Mouse (Mus musculus) urinary bladder, postnatal 36 days (tissue): ENCODE results near the gene Asap3.
A peak's percentile ranks its signal among the peaks of the same experiment; 100 is the strongest.

Experiments used
- DNase-seq, 2 experiments: peaks; one replicate each; pipeline ENCODE4 v3.0.0; 2022; ENCODE audit warnings: low spot score in 2 of 2, mixed read lengths in 1 of 2

Gene Asap3

DNA sequence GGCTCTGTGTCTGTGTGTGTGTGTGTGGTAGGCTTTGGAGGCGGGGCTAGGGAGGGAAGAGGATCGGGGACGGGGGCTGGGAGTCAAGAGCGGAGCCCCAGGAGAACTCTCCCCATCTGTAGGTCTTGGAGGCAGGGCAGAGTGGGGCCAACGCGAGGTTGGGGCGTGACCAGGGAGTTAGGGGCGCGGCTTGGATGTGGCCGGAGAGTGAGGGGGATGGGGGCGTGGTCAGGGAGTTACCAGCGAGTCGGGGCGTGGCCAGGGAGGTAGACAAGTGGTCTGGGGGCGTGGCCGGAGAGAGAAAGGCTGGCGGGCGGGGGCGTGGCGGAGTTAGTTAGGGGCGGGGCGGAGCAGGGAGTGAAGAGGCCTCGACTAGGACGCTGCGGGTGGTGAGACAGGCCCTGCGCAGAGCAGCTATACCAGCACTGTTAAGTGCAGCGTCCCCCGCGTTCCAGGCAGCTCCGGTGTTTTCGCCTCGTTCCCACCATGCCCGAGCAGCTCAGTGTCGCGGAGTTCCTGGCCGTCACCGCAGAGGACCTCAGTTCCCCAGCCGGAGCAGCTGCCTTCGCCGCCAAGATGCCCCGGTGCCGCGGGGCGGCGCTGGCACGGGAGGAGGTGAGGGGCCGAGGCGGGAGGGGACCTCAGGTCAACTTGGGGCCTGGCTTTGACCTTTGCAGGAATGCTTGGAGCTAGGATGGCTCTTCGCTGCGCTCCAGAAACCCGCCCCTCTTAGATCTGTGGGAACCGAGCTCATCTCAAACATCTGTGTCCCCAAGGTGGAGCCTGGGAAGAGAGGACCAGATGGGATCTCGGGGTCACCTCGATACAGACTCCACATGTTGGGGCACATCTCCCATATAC is at the start of gene Asap3:
TSS of gene Asap3 (plus strand) at position 333 of the 861 bp plus-strand sequence.
- peak; percentile 96 to 98 for DNase-seq

DNA sequence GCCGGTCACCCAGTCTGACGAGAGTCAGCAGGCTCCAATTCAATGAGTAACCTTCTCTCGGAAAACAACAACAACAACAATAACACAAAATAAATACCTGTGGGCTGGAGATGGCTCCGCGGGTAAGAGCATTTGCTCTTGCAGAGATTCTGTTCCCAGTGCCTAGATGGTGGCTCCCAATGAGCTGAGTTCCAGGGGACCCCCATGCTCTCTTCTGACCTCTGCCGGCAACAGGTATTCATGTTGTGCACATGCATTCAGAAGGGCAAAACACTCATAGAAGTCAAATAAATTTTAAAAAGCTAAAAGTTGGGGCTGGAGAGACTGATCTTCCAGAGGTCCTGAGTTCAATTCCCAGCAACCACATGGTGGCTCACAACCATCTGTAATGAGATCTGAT is 47.7 kb upstream of the Asap3 start:
- no peak for DNase-seq

DNA sequence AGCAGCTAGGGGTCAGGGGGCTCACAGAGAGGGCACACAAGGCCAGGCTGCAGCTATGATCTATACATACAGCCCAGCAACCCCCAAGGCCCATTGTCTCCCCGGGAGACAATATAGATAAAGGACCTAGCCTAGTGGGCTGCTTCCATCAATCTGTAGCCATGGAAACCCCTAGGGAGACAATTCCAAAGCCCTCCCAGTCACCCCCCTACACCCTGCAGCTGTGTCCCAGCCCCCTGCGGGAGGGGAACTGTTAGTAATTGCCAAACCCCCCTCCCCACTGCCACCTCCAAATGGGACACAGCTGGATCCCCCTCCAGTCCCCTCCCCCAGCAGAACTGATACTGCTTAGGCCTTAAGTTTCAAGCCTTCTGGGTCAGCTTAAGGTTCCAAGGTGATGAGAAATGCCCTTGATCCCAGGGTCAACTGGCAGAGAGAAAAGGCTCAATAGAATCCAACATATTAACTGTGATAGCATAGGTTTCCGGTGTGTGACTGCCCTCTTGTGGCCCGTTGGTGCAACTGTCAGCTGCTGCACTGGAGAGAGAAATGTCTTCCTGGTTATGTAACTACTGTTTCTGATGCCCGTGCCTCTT is 46.3 kb upstream of the Asap3 start:
- DNase-seq = peak; percentile 61 to 79

DNA sequence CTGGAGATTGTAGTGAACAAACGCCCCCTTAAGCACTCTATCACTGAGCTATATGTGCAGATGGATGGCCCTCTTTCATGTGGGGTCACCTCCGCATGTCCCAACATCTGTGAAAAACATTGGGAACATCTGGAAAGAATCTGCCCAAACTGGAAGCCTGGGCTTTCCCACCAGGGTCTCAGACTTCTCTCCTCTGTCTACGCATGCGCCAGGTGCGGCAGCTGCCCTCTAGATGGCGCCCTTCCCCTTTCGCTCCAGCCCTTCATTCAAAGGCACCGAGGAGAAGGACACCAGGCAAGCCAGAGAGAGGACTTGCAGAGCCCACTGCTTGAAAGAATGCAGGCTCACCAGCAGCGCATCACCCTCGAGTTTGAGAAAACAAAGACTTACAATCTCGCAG is 42.7 kb upstream of the Asap3 start:
- peak; percentile 83 to 85 for DNase-seq

DNA sequence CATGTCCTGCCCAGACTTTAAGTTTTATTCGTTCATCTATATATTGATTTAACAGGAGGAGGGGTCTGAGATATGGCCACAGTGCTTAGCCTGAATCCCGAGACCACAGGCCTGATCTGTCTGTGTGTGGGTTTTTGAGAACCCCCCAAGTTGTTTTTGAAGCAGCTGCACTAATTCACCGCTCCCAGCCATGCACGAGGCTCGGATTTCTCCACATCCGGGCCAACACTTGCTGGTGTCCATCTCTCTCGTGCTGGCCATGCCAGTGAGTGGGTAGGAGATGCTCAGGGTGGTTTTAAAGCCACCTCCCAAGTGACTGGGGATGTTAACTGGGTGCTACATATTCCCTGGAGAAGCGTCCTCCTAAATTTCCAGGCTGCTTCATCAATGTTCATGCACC is 41.2 kb upstream of the Asap3 start:
- no peak for DNase-seq

DNA sequence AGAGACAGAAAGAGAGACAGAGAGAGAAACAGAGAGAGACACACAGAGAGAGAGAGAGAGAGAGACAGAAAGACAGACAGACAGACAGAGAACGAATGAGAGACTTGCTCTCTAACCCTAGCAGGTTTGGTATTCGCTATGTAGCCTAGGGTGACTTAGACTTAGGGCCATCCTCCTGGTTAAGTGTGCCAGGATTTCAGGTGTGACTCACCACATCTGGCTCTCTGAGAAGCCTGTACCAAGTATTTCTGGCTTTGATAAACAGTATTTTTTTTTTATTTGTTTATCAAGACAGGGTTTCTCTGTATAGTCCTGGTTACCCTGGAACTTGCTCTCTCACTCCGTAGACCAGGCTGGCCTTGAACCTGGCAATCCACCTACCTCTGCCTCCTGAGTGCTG is 38.5 kb upstream of the Asap3 start:
- no peak for DNase-seq

DNA sequence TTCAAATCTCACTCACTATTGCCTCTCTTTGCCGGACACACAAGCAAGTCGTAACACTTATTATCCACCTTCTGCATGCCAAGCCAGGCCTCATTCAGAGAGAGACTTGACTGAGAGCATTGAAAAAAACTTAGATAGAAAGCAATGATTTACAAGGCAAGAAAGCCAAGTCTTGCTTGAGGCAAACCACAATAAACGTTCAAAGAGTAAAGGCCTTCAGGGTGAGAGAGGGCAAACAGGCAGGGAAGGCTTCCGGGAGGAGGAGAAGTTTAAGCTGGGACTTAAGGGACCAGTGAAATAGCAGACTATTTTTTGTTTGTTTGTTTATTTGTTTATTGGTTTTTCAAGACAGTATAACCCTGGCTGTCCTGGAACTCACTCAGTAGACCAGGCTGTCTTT is 35.8 kb upstream of the Asap3 start:
- no peak for DNase-seq

DNA sequence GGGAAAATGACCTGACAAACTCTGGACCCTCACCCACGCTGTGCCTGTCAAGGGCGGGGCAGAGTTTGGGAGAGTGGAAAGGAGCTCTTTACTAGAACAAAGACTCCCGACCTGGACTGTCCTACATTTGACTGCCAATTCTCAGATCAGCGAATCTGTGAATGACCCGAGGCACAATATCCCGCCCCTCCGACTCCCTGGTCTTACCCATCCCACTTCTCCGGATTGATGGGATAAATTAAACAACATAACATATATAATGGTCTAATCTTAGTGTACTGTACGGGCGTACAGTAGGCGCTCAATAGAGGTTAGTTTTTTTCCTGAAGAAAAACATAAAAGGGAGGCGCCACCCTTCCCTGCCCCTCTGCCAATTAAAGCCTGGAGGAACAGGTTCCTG is 34.7 kb upstream of the Asap3 start:
- no peak for DNase-seq

DNA sequence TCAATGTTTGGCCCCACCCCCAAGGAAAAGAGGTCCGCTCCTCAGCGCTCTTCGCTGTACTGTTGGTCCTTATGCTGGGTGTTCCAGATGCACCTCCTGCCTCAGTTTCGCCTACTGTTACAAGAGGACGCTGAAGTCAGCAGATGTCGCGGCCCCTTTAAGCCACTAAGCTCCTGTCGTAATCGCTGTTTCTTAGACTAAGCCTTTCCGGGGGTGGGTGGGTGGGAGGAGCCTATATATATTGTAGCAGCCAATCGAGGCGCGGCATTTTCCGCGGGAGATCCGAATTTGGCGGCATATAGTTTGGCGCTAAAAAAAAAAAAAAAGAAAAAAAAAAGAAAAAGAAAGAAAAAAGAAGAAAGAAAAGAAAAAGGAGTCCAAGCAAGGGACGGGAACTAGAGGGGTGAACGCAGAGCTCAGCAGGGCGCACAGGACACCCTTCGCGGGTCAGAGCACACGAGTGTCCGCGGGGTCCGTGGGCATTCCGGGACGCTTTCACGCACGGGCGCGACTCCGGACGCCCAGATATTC is 34.1 kb upstream of the Asap3 start, which contains the start of gene E2f2:
TSS of gene E2f2 (plus strand) at position 384 of the 531 bp plus-strand sequence.
- peak; percentile 43 to 56 for DNase-seq

DNA sequence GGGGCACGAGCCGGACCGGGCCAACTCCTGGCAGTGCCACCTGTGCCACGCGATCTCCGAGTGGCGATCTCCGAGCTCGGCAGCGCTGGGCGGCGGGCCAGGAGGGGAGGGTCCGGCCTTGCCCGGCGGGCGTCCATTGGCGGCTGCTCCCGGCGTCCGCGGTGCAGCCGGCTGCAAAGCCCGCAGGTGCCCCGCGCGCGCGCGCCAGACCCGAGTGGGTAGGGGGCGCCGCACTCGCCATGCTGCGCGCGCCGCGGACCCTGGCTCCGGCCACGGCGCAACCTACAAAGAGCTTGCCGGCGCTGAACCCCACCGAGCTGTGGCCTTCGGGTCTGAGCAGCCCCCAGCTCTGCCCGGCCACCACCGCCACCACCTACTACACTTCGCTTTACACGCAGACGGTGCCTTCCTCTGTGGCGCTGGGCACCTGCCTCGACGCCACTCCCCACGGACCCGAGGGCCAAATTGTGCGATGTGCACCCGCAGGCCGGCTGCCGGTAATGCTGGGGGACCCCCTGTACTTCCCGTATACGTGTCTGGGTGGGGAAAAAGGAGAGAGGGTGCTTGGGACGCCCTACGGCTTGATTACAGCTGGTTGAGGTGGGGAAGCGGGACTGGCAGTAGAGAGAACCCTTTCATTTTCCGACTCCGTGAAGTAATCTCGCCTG is 33.5 kb upstream of the Asap3 start:
- DNase-seq = peak in 1 of 2 experiments; percentile 43

DNA sequence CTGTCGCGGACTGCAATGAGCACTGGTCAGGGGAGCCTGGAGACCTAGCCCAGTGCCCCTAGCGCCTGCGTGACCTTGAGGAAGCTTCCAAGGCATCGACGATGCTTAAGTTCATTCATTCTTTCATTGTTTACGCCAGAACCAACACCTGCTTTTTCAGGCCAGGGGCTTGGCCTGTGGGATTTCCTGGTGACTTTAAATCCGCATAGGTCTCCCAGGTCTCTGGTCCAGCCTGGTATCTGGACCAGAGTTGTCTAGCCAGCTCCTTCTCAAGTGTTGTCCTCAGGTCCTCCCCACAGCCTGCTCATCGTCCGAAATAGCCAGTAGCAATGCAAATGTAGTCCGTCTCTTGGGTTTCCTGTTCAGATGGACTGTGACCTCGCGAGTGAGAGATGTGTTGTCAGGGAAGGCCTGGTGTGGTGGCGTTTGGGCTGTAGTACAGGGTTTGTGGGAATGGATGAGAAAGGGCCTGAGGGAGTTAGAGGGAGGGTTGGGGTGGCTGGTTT is 32.9 kb upstream of the Asap3 start:
- DNase-seq = no peak

DNA sequence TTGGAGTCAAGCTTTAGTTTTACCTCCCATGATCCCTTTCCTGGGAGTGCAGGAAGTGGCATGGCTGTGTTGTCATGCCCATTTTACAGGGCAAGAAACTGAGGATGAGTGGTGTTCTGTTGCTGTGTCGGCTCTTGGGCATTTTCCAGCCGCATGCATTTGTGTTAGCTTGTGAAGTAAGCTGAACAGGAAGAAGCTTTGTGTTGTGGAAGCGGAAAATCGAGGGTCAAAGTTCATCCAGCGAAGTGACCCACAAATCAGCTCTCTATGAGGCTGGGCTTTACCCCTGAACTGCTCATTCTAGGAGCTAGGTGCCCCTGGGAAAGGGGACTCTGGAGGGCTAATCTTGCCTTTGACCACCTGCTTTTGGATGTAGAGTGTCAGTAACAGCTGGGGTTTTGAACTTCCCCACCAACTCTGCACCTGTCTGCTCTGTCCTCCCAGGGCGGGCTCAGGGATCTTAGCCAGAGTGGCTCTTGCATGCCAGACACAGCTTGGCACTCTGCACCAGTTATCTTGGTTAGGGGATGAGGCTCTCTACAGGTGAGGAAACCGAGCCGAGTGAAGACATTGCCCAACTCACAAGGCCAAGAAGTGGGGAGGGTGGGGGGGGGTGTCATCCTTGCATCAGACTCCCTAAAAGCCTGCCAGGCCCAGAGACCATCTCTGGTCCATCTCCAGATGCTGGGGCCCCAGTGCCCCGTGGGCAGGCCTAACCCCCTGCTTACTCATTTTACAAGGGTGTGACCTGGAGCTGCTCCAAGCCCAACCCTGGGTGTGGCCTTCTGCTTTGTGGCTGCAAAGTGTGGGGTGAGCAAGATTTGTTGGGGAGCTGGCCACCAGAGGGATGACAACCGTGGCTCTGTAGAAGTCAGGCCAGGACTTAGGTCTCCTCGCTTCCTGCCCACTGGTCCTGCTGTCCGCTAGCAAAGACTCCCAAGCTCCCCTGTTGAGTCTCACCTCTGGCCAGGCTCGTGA is 31.7 kb upstream of the Asap3 start:
- DNase-seq = peak in 1 of 2 experiments; percentile 55

DNA sequence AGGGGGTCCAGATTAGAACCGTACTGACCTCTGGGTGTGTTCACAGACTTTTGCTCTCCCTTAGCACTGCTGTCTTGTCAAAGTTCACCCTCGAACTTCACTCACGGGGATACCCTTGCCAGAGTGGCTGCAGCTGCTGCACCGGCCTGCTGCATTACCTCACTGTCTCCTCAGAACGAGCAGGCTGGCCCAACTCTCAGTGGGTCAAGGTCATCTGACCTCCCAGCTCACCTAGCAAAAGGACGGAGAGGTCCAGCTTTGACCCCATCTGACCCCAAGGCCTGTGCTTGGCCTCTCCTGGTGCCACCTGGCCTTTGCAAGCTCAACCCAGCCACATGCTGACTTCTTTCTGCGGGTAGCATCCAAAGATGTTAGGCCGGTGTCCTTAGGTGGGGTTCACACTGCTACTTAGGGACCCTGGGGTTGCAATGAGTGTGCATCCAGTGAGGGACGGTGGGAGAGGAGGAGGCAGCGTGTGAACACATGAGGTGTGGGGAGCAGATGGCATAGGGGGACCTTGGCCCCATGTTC is 30.1 kb upstream of the Asap3 start:
- no peak for DNase-seq

DNA sequence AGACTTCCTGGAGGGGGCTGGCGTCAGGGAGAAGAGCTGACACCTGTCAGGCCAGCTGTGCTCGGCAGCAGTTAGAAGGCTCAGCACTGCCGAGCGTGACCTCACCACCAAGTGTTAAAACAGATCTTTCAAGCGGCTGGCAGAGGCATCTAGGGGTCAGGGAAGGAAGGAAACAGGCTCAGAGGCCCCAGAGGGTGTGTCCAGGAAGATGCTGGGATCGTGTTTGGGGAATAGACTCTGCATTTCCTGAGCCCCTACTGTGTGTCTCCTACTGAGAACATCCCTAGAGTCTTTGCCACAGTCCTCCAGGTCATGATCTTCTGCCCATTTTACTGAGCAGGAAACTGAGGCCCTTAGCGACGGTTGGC is 28.9 kb upstream of the Asap3 start:
- DNase-seq = no peak

DNA sequence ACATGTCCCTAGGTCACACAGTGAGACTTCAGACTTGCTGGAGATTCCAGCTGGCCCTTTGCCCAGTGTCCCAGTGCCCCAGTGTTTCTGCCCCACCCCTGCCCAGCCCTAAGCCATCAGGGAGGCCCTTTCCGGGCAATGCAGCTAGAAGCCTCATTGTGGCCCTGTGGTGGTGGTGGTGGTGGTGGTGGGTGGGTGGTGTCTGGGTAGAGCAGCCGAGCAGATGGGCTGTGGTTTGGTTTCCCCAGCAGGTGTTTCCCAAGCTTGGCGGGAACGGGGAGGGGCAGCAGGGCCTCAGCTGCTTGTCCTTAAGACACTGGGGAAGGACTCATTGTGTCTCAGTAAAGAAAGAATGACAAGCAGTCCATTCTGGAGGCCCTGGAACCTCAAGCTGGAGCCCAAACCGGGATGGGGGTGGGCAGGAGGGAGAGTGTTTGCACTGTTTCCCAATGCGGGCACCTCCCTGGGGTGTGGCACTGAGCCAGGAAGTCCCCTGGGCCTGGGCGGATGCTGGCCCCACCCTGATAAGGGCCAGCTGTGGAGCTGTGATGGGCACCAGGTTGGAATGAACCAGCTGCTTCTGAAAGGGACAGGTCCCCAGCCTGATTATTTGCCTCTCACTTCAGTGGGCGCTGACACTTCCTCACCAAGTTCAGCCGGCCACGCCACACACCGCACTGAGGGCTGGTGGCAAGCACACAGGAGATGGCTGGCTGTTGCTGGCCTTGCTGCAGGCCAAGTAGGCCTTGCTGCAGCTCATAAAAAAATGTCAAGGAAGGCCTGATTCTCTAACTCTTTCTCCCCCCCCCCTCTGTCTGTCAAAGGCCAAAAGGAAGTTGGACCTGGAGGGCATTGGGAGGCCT is 28.3 kb upstream of the Asap3 start:
- peak in 1 of 2 experiments; percentile 63 for DNase-seq

DNA sequence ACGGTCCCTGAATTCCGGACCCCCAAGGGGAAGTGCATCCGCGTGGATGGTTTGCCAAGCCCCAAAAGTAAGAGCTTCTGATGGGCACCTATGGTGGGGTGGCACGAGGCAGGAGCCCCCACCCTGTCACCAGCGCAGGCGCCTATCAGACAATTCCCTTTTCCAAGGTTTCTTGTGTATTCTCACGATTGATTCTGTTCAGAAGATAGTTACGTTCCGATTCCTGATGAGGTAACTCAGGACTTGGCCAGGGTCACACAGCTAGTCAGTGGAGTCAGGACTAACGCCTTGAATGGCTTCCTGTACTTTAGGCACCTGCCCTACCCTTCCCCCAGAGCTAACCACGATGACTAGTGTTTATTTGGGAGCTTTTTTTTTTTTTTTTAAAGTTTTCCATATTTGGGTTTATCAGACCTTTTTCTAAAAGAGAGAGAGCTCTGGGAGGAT is 27.7 kb upstream of the Asap3 start:
- no peak for DNase-seq

DNA sequence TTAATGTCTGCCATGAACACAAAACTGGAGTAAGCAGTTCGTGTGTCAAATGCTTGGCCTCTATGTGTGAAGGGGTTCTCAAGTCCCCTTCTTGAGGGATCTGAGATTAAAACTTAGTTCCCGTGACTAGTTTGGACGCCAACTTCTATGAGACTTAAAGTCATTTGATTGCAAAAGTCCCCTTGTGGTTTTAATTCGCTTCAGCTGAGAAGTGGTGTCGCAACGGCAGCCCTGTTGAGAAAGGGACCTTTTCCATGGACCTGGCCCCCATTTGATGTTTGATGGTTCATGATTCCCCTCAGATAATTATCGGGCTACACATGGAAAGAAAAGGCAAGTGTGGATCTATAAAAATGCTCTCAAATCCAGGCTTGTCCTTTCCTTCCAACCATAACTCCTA is 26.7 kb upstream of the Asap3 start:
- no peak for DNase-seq

DNA sequence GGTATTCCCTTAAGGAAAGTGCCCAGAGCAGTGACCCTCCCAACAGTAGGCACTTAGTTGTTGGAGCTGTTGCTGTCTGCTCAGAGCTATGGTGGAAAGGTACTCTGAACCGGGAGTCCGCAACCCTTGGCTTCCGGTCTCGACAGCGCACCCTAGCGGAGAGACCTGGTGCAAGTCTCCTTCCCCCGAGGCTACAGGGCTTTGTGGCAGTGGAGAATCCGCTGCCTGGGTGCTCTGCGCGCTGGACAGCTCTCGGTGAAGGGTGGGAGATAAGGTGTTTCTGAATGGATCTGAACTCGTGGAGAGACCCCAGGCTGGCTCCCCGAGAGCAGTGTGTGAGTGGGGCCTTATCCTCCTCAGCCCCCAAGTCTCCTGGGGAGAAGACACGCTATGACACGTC is 26.2 kb upstream of the Asap3 start:
- DNase-seq = peak; percentile 77 to 83

DNA sequence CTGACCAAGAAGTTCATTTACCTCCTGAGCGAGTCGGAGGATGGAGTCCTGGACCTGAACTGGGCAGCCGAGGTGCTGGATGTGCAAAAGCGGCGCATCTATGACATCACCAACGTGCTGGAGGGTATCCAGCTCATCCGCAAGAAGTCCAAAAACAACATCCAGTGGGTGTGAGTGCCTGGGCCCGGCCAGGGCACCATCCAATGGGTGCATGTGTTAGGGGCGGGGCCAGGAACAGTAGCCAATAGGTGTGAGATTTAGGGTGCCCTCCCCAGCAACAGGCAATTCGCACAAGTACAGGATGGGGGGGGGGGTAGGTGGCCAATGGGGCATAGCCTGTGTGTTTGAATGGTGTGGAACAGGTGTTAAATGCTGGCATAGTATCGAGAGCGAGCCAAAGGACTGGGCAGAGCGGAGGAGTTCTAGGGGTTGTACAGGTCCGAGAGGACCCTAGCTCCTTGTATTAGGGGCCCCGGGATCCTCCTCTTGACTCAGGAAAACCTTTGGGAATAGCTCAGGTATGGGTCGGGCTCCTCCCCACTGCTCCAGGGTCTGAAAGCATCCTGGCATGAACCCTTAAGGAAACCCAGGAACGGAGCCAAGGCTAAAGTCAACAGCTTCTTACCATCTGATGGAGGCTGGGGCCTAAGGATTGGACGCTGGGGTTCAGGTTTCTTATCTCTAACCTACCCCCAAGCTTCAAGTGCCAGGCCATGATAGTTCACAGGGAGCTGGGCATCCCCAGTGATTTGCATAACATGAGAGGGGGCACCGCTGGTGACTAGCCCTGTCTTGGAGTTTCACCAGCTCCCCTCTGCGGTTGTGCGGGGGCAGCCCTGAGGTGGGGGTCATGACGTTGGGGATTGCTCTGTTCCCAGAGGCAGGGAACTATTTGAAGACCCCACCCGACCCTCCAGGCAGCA is 25.5 kb upstream of the Asap3 start:
- peak; percentile 68 to 79 for DNase-seq
